Mouse (Mus musculus) embryonic fibroblast, embryonic 13.5 days (primary cell): ENCODE results near the gene Enox1.

ENCODE experiments used
- CTCF ChIP-seq: IDR thresholded peaks from 2 replicates; pipeline ENCODE4 v1.5.1; 2011; ENCODE audit warnings: mild to moderate bottlenecking, control low read depth, low read length, moderate library complexity, borderline replicate concordance; ENCODE audit not compliant: insufficient read depth
- POLR2A ChIP-seq: IDR thresholded peaks from 2 replicates; pipeline ENCODE4 v1.6.1; 2011; ENCODE audit warnings: low read depth, mild to moderate bottlenecking, control low read depth, low read length, moderate library complexity

- TF ChIP-seq POLR2A: no peak
- TF ChIP-seq CTCF: no peak
These were observed at the start of gene Enox1 for GRCm38 (mm10) chr14:77156222-77156910.
